Comparison of ENCODE assay signal across 8 mouse cellular contexts in genomic region chr11:93954738-93955255, GRCm38 (mm10). TPM values are rescaled to one million over a fixed set of nuclear protein-coding genes. Genes with fewer than 3 reads are reported as not detected.
DNase-seq lines count a peak whose midpoint lies in the region; ATAC-seq and TF ChIP-seq lines count a peak whose summit lies in the region.

No protein-coding gene starts in this region.

- H3K9ac ChIP-seq in heart, embryonic 15.5 days, result peak overlapping the region; percentile 69
- H3K9ac ChIP-seq in forebrain, embryonic 12.5 days, result peak overlapping the region; percentile 67
- peak overlapping the region; percentile 75 for H3K9ac ChIP-seq in liver, postnatal 0 days (replicated peaks)

- H3K4me1 ChIP-seq in heart, embryonic 15.5 days (replicated peaks), result peaks cover 19% of the 10 kb centered on the region
- peaks cover 61% of the 10 kb centered on the region for H3K4me1 ChIP-seq in G1E (ENCODE audit: insufficient read depth, low read depth, low read length)
- H3K4me1 ChIP-seq in forebrain, embryonic 12.5 days, result peaks cover 33% of the 10 kb centered on the region
- H3K4me1 ChIP-seq in liver, postnatal 0 days (ENCODE audit: insufficient read depth), result peaks cover 29% of the 10 kb centered on the region

- no peaks in the 10 kb centered on the region for H3K9me3 ChIP-seq in heart, embryonic 15.5 days (replicated peaks)
- no peaks in the 10 kb centered on the region for H3K9me3 ChIP-seq in G1E (replicated peaks)
- no peaks in the 10 kb centered on the region for H3K9me3 ChIP-seq in forebrain, embryonic 12.5 days
- no peaks in the 10 kb centered on the region for H3K9me3 ChIP-seq in liver, postnatal 0 days (ENCODE audit: low read length)

- ATAC-seq in heart, embryonic 15.5 days (replicated peaks; ENCODE audit: insufficient number of reproducible peaks, insufficient read depth, low FRiP score, low read depth), result no peak; the same call in 1 of the 2 replicates
- no peak for ATAC-seq in G1E (ENCODE audit: extremely low read depth, insufficient number of reproducible peaks, low FRiP score, poor library complexity, severe bottlenecking)
- peak; percentile 7; the same call in 1 of the 2 replicates for ATAC-seq in forebrain, embryonic 12.5 days (ENCODE audit: low FRiP score)
- peak; percentile 11 for ATAC-seq in liver, postnatal 0 days

- TF ChIP-seq CTCF in G1E (IDR thresholded peaks at IDR 0.05; ENCODE audit: low read depth, low read length), result no peak
- no peak for TF ChIP-seq CTCF in liver, postnatal 0 days (IDR thresholded peaks at IDR 0.05; ENCODE audit: low read depth)

- no peaks in the 10 kb centered on the region for H3K27me3 ChIP-seq in heart, embryonic 15.5 days
- H3K27me3 ChIP-seq in G1E (ENCODE audit: insufficient read depth, low read length), result no peaks in the 10 kb centered on the region
- H3K27me3 ChIP-seq in forebrain, embryonic 12.5 days, result no peaks in the 10 kb centered on the region
- H3K27me3 ChIP-seq in liver, postnatal 0 days (ENCODE audit: insufficient read depth, low read length), result no peaks in the 10 kb centered on the region

- peak overlapping the region; percentile 84 for H3K4me3 ChIP-seq in heart, embryonic 15.5 days
- H3K4me3 ChIP-seq in G1E (ENCODE audit: low read depth, low read length), result peak overlapping the region; percentile 80
- H3K4me3 ChIP-seq in forebrain, embryonic 12.5 days (replicated peaks), result peak overlapping the region; percentile 64
- peak overlapping the region; percentile 74 for H3K4me3 ChIP-seq in liver, postnatal 0 days (ENCODE audit: low read depth, low read length)

- WGBS in heart, embryonic 15.5 days, result 34% methylated on average over 13 of the region's 13 CpGs
- WGBS in forebrain, embryonic 12.5 days, result 45% methylated on average over 12 of the region's 13 CpGs
- WGBS in liver, postnatal 0 days (ENCODE audit: insufficient replicate concordance), result 25% methylated on average over 13 of the region's 13 CpGs

- TF ChIP-seq EP300 in liver, postnatal 0 days (IDR thresholded peaks at IDR 0.05; ENCODE audit: low read depth), result no peak

- peak overlapping the region; percentile 85 for H3K4me2 ChIP-seq in heart, embryonic 15.5 days
- H3K4me2 ChIP-seq in forebrain, embryonic 12.5 days, result peak overlapping the region; percentile 77
- H3K4me2 ChIP-seq in liver, postnatal 0 days (ENCODE audit: low read depth, low read length), result peak overlapping the region; percentile 92

- no peak for DNase-seq in heart, postnatal 4 days
- peak; percentile 6 for DNase-seq in G1E (ENCODE audit: low spot score)
- no peak for DNase-seq in liver, postnatal 0 days
- no peak for DNase-seq in ovary, postnatal 10 days (ENCODE audit: low spot score)
- no peak for DNase-seq in cerebellum, adult 11 months
- no peak for DNase-seq in spleen, postnatal 4 days (ENCODE audit: low spot score in 2 of 2)

- peak overlapping the region; percentile 96 for H3K27ac ChIP-seq in heart, embryonic 15.5 days
- peak overlapping the region; percentile 92; the same call in 1 of the 2 replicates for H3K27ac ChIP-seq in forebrain, embryonic 12.5 days
- H3K27ac ChIP-seq in liver, postnatal 0 days (ENCODE audit: low read depth), result peak overlapping the region; percentile 88

- H3K36me3 ChIP-seq in heart, embryonic 15.5 days, result peaks cover 47% of the 10 kb centered on the region
- H3K36me3 ChIP-seq in G1E (replicated peaks), result peaks cover 82% of the 10 kb centered on the region
- H3K36me3 ChIP-seq in forebrain, embryonic 12.5 days (replicated peaks), result peaks cover 55% of the 10 kb centered on the region
- H3K36me3 ChIP-seq in liver, postnatal 0 days (replicated peaks; ENCODE audit: insufficient read depth, low read length), result peaks cover 24% of the 10 kb centered on the region

RNA-seq across cellular contexts. Expression of gene Nme2, which starts 1.3 kb away (rescaled TPM):
- 350 and 462 TPM in 2 replicates for polyA plus RNA-seq in heart, embryonic 15.5 days (2015; fragmentation: Nextera tagmentation; extraction: Ambion mirVana)
- 1,000 to 10,000 TPM in 1 of 2 experiments, 100 to 1,000 TPM in 1; 991 to 1,141 TPM for total RNA-seq in heart, postnatal 4 days (2021)
- 23.6 and 29.3 TPM in 2 replicates for total RNA-seq in G1E (2014; fragmentation: Nextera tagmentation)
- total RNA-seq in G1E (2017), result 144 and 162 TPM in 2 replicates
- polyA plus RNA-seq in G1E (2012), result 131 and 161 TPM in 2 replicates
- polyA plus RNA-seq in forebrain, embryonic 12.5 days (2016; fragmentation: Nextera tagmentation; extraction: Ambion mirVana), result 124 and 127 TPM in 2 replicates
- 166 and 188 TPM in 2 replicates for polyA plus RNA-seq in liver, postnatal 0 days (2015; fragmentation: Nextera tagmentation; extraction: Ambion mirVana)

RNA-seq across cellular contexts. Expression of gene Gm20390, which starts 13.3 kb away (rescaled TPM):
- polyA plus RNA-seq in heart, embryonic 15.5 days (2015; fragmentation: Nextera tagmentation; extraction: Ambion mirVana), result 185 and 232 TPM in 2 replicates
- total RNA-seq in heart, postnatal 4 days (2021), result 10 to 100 TPM; 45.3 to 56.6 TPM
- total RNA-seq in G1E (2014; fragmentation: Nextera tagmentation) (34.7 and 48.9 TPM in 2 replicates), G1E (2017) (not detected in 2 replicates)
- polyA plus RNA-seq in G1E (2012), result 246 and 259 TPM in 2 replicates
- 376 and 397 TPM in 2 replicates for polyA plus RNA-seq in forebrain, embryonic 12.5 days (2016; fragmentation: Nextera tagmentation; extraction: Ambion mirVana)
- polyA plus RNA-seq in liver, postnatal 0 days (2015; fragmentation: Nextera tagmentation; extraction: Ambion mirVana), result 143 and 158 TPM in 2 replicates

RNA-seq across cellular contexts. Expression of gene Nme1, which starts 13.5 kb away (rescaled TPM):
- polyA plus RNA-seq in heart, embryonic 15.5 days (2015; fragmentation: Nextera tagmentation; extraction: Ambion mirVana), result 69.6 and 74.1 TPM in 2 replicates
- 10 to 100 TPM; 32.7 to 37.8 TPM for total RNA-seq in heart, postnatal 4 days (2021)
- 30.4 and 59.1 TPM in 2 replicates for total RNA-seq in G1E (2014; fragmentation: Nextera tagmentation)
- total RNA-seq in G1E (2017), result 142 and 179 TPM in 2 replicates
- 6.5 and 7.7 TPM in 2 replicates for polyA plus RNA-seq in G1E (2012)
- 208 and 230 TPM in 2 replicates for polyA plus RNA-seq in forebrain, embryonic 12.5 days (2016; fragmentation: Nextera tagmentation; extraction: Ambion mirVana)
- polyA plus RNA-seq in liver, postnatal 0 days (2015; fragmentation: Nextera tagmentation; extraction: Ambion mirVana), result 73.5 and 84.8 TPM in 2 replicates

RNA-seq across cellular contexts. Expression of gene Spag9, which starts 41.1 kb away (rescaled TPM):
- polyA plus RNA-seq in heart, embryonic 15.5 days (2015; fragmentation: Nextera tagmentation; extraction: Ambion mirVana), result 33.7 and 34.1 TPM in 2 replicates
- total RNA-seq in heart, postnatal 4 days (2021), result 100 to 1,000 TPM; 139 to 146 TPM
- 60.0 and 65.0 TPM in 2 replicates for total RNA-seq in G1E (2014; fragmentation: Nextera tagmentation)
- 43.8 and 53.3 TPM in 2 replicates for total RNA-seq in G1E (2017)
- 10.5 and 15.3 TPM in 2 replicates for polyA plus RNA-seq in G1E (2012)
- 124 and 127 TPM in 2 replicates for polyA plus RNA-seq in forebrain, embryonic 12.5 days (2016; fragmentation: Nextera tagmentation; extraction: Ambion mirVana)
- 21.3 and 22.8 TPM in 2 replicates for polyA plus RNA-seq in liver, postnatal 0 days (2015; fragmentation: Nextera tagmentation; extraction: Ambion mirVana)

Comparison
In these comparisons a context has a peak if more than half of its experiments do, and no peak if none do; other contexts are left out.
1. ATAC-seq: peak in forebrain, embryonic 12.5 days (single experiment) and liver, postnatal 0 days (single experiment); none in heart, embryonic 15.5 days (single experiment) and G1E (single experiment).
2. Peak in every context shown above with its lines, with median percentiles within 50 percentile points of each other: H3K27ac ChIP-seq, H3K4me2 ChIP-seq, H3K4me3 ChIP-seq and H3K9ac ChIP-seq.